Mouse (Mus musculus) gastrocnemius, adult 2 months (tissue): ENCODE data around the gene Urm1. TPM values are rescaled to one million over a fixed set of nuclear protein-coding genes. Genes with fewer than 3 reads are reported as not detected.

ENCODE experiments used
- DNase-seq: peaks from one replicate; pipeline ENCODE4 v3.0.0; 2022
- H3K27ac ChIP-seq: fragments of 200-600 bp; 2 replicates; pipeline ENCODE4 v1.8.1; 2022; ENCODE audit warnings: mild to moderate bottlenecking
- H3K4me3 ChIP-seq: fragments of 200-600 bp; 2 replicates; pipeline ENCODE4 v1.8.1; 2022; ENCODE audit warnings: mild to moderate bottlenecking, moderate library complexity
- CTCF ChIP-seq: fragments of 200-600 bp; IDR thresholded peaks from 2 replicates; pipeline ENCODE4 v1.8.1; 2022; ENCODE audit warnings: antibody characterized with exemption, mild to moderate bottlenecking, moderate library complexity
- intact Hi-C: fragments of 180-260 bp; cut with DNase I; formaldehyde crosslinking; loops from one replicate; pipeline ENCODE4 v1.15.1; 2025
- total RNA-seq, 2 experiments: library from RNA; stranded (reverse); gene quantifications; 2 replicates each; pipeline ENCODE4 v1.2.3; 2021

The Urm1 gene
- total RNA-seq, 2 experiments from 2014 or later, result 29.6 to 31.3 TPM

DNA sequence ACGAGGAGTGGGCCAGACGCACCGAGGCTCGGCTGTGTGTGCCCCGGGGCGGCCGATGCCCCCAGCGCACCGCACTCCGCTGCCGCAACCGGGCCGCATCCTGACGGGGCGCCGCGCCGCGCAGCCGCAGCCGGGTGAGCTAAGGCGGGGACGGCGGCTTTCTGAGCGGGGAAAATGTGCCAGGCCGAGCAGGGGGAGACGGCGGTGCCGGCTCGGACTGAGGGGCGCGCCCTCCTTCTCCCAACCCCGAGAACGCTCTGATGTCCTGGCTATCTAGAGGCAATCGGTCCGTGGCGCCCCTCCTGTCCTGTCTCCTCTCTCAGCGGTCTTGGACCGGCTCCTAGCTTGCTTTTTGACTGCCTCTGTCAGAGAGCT, 17.1 kb upstream of the Urm1 start:
- intact Hi-C loops, result no loop called here

DNA sequence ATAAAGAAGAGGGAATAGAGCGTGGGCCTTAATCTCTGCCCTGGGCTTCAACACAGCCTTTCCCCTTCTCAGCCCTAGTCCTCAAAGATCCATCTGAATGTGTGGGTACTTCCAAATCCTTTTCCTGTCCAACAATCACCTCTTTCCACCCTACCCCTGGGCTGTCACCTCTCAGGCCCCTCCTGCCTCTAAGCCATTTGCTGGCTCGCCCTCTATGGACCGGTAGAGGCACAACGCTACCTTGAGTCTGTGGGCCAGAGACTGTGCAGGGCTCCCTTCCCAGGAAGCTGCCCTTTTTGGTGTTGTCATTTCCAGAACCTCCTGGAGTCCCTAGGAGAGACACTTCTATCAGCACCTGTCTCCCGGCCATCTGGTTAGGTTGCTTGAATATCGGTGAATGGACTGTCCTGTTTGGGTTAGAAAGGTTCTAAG, 16.5 kb upstream of the Urm1 start:
- Histone ChIP-seq H3K27ac (peak overlapping the region; percentile 91), H3K4me3 (peak overlapping the region; percentile 98)
- intact Hi-C loops, result no loop called here
- TF ChIP-seq CTCF, result peak; percentile 24; the same call in 1 of the 2 replicates
- no peak for DNase-seq

More for the DNA sequence above, 17.1 kb upstream of the Urm1 start:
- Histone ChIP-seq H3K27ac (peak overlapping the region; percentile 91), H3K4me3 (peak overlapping the region; percentile 98)
- DNase-seq, result no peak
- no peak for TF ChIP-seq CTCF

DNA sequence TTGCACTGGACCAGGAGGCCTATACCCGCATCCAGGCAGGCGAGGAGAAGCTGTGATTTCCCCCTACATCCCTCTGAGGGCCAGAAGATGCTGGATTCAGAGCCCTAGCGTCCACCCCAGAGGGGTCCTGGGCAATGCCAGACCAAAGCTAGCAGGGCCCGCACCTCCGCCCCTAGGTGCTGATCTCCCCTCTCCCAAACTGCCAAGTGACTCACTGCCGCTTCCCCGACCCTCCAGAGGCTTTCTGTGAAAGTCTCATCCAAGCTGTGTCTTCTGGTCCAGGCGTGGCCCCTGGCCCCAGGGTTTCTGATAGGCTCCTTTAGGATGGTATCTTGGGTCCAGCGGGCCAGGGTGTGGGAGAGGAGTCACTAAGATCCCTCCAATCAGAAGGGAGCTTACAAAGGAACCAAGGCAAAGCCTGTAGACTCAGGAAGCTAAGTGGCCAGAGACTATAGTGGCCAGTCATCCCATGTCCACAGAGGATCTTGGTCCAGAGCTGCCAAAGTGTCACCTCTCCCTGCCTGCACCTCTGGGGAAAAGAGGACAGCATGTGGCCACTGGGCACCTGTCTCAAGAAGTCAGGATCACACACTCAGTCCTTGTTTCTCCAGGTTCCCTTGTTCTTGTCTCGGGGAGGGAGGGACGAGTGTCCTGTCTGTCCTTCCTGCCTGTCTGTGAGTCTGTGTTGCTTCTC, 4.0 kb upstream of the Urm1 start:
- Histone ChIP-seq H3K4me3 (no peak overlapping the region), H3K27ac (no peak overlapping the region)
- intact Hi-C loops, result loop anchor here (5.0 kb wide), 1 partner anchor 161 kb away; no protein-coding TSS in a partner anchor
- no peak for DNase-seq
- no peak for TF ChIP-seq CTCF

- intact Hi-C loops, result loop anchor here (1.0 to 5.0 kb wide), 2 partner anchors 42 to 160 kb away; no protein-coding TSS in a partner anchor
- peak; percentile 82 for TF ChIP-seq CTCF
- no peak overlapping the region for H3K27ac ChIP-seq
- no peak overlapping the region for H3K4me3 ChIP-seq
- peak; percentile 81 for DNase-seq
Observed at GRCm38 (mm10) chr2:29817426-29818232, 2.2 kb upstream of the Urm1 start.

GRCm38 (mm10) chr2:29819363-29819762, 512 bp upstream of the Urm1 start:
- no peak overlapping the region for H3K4me3 ChIP-seq
- H3K27ac ChIP-seq, result peak overlapping the region; percentile 87; the same call in 1 of the 2 replicates
- DNase-seq, result no peak
- TF ChIP-seq CTCF, result no peak
- intact Hi-C loops, result loop anchor here (5.0 kb wide), 1 partner anchor 158 kb away; no protein-coding TSS in a partner anchor

DNA sequence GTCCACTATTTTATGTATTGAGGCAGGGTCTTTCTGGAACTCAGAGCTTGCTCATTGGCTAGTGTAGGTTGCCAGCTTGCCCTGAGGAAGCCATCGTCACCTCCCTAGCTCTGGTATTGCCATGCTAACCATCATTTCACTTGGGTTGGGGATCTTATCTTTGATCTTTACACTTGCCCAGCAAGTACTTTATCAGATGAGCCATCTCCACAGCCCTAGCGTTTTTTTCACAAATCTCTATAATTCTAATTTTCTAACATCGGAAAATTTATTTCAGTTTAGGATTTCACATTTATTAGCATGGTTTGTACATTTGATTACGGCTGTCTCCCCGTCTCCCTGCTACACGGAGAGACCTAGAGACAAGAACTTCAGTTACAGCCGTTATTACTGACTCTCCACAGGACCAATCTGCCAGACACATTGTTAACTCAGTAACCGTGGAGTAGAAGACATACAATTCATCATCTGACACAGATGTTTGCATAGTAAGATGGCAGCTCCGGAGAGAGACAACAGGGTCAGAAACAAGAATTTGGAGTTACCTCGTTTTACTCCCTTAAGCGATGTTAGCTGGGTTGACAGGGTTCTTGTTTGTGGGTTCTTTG, 6.5 kb downstream of the Urm1 start:
- no peak for DNase-seq
- H3K4me3 ChIP-seq, result peak overlapping the region; percentile 85
- TF ChIP-seq CTCF, result no peak
- intact Hi-C loops, result no loop called here
- peak overlapping the region; percentile 93 for H3K27ac ChIP-seq

DNA sequence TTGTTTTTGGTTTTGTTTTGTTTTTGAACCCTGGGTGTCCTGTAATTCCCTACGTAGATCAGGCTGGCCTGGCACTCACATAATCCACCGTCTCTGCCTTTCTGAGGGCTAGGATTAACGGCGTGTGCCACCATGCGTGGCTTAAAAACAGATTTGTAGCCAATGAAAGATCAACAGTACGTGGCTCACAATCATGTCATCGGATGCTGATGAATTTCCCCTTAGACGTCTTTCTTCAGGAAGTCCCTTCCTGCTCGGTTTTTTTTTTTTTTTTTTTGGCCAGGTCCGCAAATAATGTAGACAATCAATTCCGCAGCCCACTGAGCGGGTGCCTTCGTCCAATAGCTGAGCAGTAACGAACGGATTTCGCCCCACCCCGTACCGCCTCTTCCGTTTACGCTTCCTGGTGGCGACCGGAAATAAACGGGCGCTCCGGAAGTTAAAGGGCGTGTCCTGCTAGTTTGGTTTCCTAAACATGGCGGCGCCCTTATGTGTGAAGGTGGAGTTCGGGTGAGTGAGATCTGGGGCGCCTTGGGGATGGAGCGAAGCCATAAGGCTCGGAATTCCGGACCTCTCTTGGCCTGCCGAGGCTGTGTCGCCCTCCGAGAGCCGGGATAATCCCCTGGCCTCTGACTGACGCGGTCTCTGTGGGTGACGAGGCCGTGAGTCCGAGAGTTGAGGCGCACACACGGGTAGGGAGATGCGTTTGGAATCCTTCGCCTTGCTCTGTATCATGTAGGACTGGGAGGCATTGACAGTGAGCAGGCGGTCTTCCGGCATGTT, 7.2 kb downstream of the Urm1 start:
- Histone ChIP-seq H3K4me3 (peak overlapping the region; percentile 85), H3K27ac (peak overlapping the region; percentile 93)
- intact Hi-C loops, result no loop called here
- DNase-seq, result peak; percentile 96
- TF ChIP-seq CTCF, result no peak

GRCm38 (mm10) chr2:29827709-29828024, 7.8 kb downstream of the Urm1 start:
- TF ChIP-seq CTCF, result no peak
- DNase-seq, result no peak
- intact Hi-C loops, result no loop called here
- H3K4me3 ChIP-seq, result peak overlapping the region; percentile 85
- H3K27ac ChIP-seq, result peak overlapping the region; percentile 93

GRCm38 (mm10) chr2:29831106-29831505, 11.2 kb downstream of the Urm1 start:
- no peak for TF ChIP-seq CTCF
- no peak overlapping the region for H3K4me3 ChIP-seq
- DNase-seq, result no peak
- intact Hi-C loops, result no loop called here
- no peak overlapping the region for H3K27ac ChIP-seq

DNA sequence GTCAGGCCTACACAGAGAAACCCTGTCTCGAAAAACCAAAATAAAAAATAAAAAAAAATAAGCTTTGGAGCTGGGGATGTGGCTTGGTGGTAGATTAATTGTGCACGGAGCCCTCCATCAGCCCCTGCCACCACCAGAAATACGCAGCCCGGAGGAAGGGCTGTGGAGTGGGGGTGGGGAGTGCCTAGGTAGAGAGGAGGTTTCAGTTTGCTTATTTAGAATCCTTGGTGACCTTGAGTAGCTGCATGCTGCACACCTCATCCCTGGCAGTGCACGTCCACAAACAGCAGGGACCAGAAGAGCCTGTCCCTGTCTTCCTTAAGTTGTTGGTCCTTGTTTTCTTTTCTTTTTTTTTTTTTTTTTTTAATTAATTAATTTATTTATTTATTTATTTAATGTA, 13.9 kb downstream of the Urm1 start:
- no peak overlapping the region for H3K27ac ChIP-seq
- no peak for TF ChIP-seq CTCF
- H3K4me3 ChIP-seq, result no peak overlapping the region
- intact Hi-C loops, result no loop called here
- no peak for DNase-seq

GRCm38 (mm10) chr2:29835391-29835899, 15.6 kb downstream of the Urm1 start:
- no peak for TF ChIP-seq CTCF
- intact Hi-C loops, result no loop called here
- no peak for DNase-seq
- no peak overlapping the region for H3K27ac ChIP-seq
- no peak overlapping the region for H3K4me3 ChIP-seq

DNA sequence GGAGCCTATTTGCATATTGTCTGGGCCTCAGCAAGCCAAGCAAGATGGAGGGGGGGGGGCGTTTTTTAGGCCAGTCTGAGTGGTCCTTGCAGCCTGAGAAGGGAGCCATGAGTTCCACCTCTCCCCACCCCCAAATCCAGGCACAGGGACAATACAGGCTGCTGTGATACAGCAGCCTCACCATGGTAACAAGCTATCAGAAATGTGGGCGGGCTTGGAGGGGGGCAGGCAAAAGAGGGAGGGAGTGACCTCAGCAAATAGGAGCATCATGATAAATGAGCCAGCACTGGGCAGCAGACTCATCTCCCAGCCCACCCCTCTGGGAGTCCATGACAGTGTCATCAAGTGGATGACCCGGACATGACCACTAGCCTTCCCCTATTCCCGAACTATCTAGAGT, 19.6 kb downstream of the Urm1 start:
- no peak for DNase-seq
- intact Hi-C loops, result no loop called here

More for the DNA sequence above, 19.6 kb downstream of the Urm1 start:
- Histone ChIP-seq H3K27ac (no peak overlapping the region), H3K4me3 (no peak overlapping the region)
- TF ChIP-seq CTCF, result no peak
